ENCODE assay signal across 13 mouse cellular contexts in genomic region chr19:24486433-24487296, GRCm38 (mm10).
"Had no signal": no experiment of that assay in that cellular context is flagged by ENCODE, and none has a peak within 500 bp of the region (broad histone marks: within the 10 kb centered on the region; RNA-seq: fewer than 3 reads in every experiment).

No protein-coding gene starts in this region.

- H3K4me2 ChIP-seq: liver, embryonic 13.5 days; midbrain, embryonic 12.5 days had no signal

- H3K9me3 ChIP-seq: limb, embryonic 10.5 days; liver, embryonic 13.5 days; midbrain, embryonic 12.5 days had no signal

- H3K27me3 ChIP-seq: liver, embryonic 13.5 days had no signal

- H3K36me3 ChIP-seq: limb, embryonic 10.5 days; liver, embryonic 13.5 days; midbrain, embryonic 12.5 days had no signal

- H3K9ac ChIP-seq: liver, embryonic 13.5 days; liver, postnatal 0 days; midbrain, embryonic 12.5 days had no signal

- H3K4me3 ChIP-seq: limb, embryonic 10.5 days; liver, embryonic 13.5 days; midbrain, embryonic 12.5 days had no signal

- H3K4me1 ChIP-seq: limb, embryonic 10.5 days had no signal

- DNase-seq: kidney, adult 9 months; kidney, postnatal 36 days; layer of hippocampus, adult 9-11 months; layer of hippocampus, postnatal 36 days; liver, embryonic 13.5 days; liver, postnatal 0 days; right cerebral cortex, adult 18-20 months; right cerebral cortex, postnatal 25 days had no signal

- H3K27ac ChIP-seq: kidney, postnatal 0 days; limb, embryonic 10.5 days; liver, embryonic 13.5 days; midbrain, embryonic 12.5 days; stomach, postnatal 0 days had no signal

- ATAC-seq: liver, postnatal 0 days; midbrain, embryonic 16.5 days had no signal
